Mouse (Mus musculus): ENCODE data around the gene Enox1.

Enox1 gene

GRCm38 (mm10) chr14:77580106-77580936, 423.8 kb downstream of the Enox1 start:
- no peak for DNase-seq

GRCm38 (mm10) chr14:77580937-77581270, 424.3 kb downstream of the Enox1 start:
- no peak for DNase-seq

- no peak for DNase-seq
These were observed 425.1 kb downstream of the Enox1 start for GRCm38 (mm10) chr14:77581616-77582015.

- DNase-seq, result no peak
These were observed 427.9 kb downstream of the Enox1 start for GRCm38 (mm10) chr14:77584426-77584825.

GRCm38 (mm10) chr14:77585031-77585800, 428.7 kb downstream of the Enox1 start:
- no peak for DNase-seq

GRCm38 (mm10) chr14:77586033-77586432, 429.5 kb downstream of the Enox1 start:
- no peak for DNase-seq

GRCm38 (mm10) chr14:77587182-77587581, 430.6 kb downstream of the Enox1 start:
- no peak for DNase-seq

GRCm38 (mm10) chr14:77593136-77593838, 436.7 kb downstream of the Enox1 start:
- no peak for DNase-seq

- peak in 1 of 2 experiments; percentile 37 for DNase-seq
These were observed 439.9 kb downstream of the Enox1 start for GRCm38 (mm10) chr14:77596216-77597175.

- no peak for DNase-seq
These were observed 442.6 kb downstream of the Enox1 start for GRCm38 (mm10) chr14:77599016-77599704.

GRCm38 (mm10) chr14:77600773-77601172, 444.2 kb downstream of the Enox1 start:
- no peak for DNase-seq

GRCm38 (mm10) chr14:77601446-77601845, 444.9 kb downstream of the Enox1 start:
- no peak for DNase-seq

GRCm38 (mm10) chr14:77608182-77608839, 451.7 kb downstream of the Enox1 start:
- DNase-seq, result peak; percentile 32 to 58

- no peak for DNase-seq
These were observed 458.6 kb downstream of the Enox1 start for GRCm38 (mm10) chr14:77615201-77615600.

- no peak for DNase-seq
These were observed 460.7 kb downstream of the Enox1 start for GRCm38 (mm10) chr14:77617250-77617649.

GRCm38 (mm10) chr14:77618131-77618805, 461.7 kb downstream of the Enox1 start:
- DNase-seq, result no peak

- DNase-seq, result no peak
These were observed 465.1 kb downstream of the Enox1 start for GRCm38 (mm10) chr14:77621473-77622264.

GRCm38 (mm10) chr14:77626557-77627507, 470.3 kb downstream of the Enox1 start:
- DNase-seq, result no peak
